Mouse (Mus musculus) right cerebral cortex, postnatal 14 days (tissue): ENCODE measurements around the gene Atg7.

Experiments
- DNase-seq: peaks from one replicate; pipeline ENCODE4 v3.0.0; 2022

The Atg7 gene

GRCm38 (mm10) chr6:114642601-114643528 is at the start of gene Atg7:
Atg7 (plus strand) TSS chr6:114643097.
- peak; percentile 93 for DNase-seq

GRCm38 (mm10) chr6:114614076-114614475 is 28.8 kb upstream of the Atg7 start:
- DNase-seq = peak; percentile 86

DNA sequence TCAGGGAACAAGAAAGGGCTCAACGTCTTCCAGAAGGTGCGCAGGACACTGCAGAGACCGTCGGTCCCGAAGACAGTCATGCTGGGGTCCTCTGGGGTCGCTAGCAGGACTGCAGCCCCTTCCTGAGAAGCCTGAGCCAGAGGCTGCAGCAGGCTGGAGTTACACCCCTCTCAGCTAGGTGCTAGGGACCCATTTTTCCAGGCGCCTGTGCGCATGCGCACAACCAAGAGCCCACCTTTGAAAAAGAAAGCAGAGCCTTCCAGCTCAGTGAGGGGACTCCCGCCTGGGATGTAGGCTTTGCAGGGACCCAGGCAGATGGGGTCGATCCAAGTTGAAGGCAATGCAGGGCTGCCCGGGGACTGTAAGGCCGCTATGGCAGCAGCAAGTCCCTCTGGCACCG is 9.0 kb upstream of the Atg7 start:
- peak; percentile 30 for DNase-seq

DNA sequence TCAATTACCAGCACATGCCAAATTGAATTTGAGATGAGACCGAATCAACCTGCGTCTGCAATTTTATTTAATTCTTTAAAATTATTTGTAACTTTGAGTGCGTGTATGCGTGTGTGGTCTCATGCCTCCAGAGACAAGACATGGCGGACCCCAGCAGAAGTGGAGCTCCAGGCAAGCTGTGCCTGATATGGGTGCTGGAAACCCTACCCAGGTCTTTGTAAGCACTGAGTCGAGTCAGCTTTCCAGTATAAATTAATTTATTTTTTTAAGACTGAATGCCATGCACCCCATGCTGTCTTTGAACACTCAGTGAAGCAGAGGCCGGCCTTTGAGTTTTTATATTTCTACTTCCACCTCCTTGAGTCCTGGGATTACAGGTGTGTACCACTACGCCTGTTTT is 819 bp downstream of the Atg7 start:
- DNase-seq = no peak

DNA sequence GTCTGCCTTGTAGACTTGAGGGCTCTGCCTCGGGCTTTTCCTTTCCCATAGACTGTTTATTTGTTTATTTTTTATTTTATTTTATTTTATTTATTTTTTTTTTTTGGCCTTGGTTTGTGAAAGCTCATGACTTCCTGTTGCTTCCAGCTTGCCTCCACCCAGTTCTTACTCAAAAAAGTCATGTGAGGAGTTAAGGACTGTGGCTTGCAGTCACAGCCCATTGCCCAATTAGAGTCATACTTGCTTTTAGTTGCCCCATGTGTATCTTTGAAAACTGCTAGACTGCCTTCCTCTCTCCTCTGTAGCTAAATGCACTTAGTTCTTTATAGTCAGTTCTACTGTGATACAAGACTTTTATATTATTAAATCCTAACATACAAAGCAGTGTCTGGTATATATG is 1.6 kb downstream of the Atg7 start:
- no peak for DNase-seq

- no peak for DNase-seq
These were observed 3.3 kb downstream of the Atg7 start for GRCm38 (mm10) chr6:114646201-114646600.

GRCm38 (mm10) chr6:114647011-114647410 is 4.1 kb downstream of the Atg7 start:
- no peak for DNase-seq

GRCm38 (mm10) chr6:114648352-114649030 is 5.6 kb downstream of the Atg7 start:
- no peak for DNase-seq

DNA sequence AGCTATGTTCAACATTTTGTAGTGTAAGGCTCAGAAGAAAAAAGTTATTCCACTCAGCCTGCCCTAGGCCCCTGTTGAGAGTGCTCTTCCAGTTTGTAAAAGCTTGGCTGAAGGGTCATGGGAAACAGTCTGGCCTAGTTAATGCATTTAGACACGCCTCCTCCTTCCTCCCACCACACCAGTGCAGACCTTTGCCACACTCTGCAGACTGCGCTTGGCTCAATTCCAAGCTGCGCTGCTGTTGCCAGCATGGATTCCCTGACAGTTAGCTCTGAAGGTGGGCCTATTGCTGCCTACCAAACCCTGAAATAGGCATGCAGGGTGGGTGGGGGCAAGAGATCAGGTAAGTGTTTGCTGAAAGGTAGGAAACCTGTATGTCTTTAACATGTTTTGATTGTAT is 9.3 kb downstream of the Atg7 start:
- DNase-seq = no peak

- DNase-seq = no peak
These were observed 14.1 kb downstream of the Atg7 start for GRCm38 (mm10) chr6:114656826-114657600.

GRCm38 (mm10) chr6:114657807-114658206 is 14.9 kb downstream of the Atg7 start:
- no peak for DNase-seq

GRCm38 (mm10) chr6:114659278-114659991 is 16.5 kb downstream of the Atg7 start:
- DNase-seq = no peak

- DNase-seq = no peak
These were observed 17.3 kb downstream of the Atg7 start for GRCm38 (mm10) chr6:114659992-114660800.

DNA sequence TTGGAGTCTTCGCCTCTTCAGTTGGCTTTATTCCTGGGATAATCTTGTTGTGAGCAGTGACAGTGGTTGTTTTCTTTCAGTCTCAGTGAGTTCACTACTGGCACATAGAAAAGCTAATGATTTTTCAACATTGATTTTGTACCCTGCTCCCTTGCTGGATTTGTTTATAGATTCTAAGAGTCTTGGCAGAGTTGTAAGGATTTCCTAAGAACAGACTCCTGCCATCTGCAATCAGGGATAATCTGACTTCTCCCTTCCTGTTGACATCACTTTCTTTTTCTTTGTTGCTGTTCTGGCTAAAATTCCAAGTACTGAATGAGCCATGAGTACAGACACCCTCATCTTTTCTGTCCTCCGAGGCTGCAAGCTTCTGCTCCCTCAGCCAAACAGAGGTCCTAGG is 20.8 kb downstream of the Atg7 start:
- no peak for DNase-seq

DNA sequence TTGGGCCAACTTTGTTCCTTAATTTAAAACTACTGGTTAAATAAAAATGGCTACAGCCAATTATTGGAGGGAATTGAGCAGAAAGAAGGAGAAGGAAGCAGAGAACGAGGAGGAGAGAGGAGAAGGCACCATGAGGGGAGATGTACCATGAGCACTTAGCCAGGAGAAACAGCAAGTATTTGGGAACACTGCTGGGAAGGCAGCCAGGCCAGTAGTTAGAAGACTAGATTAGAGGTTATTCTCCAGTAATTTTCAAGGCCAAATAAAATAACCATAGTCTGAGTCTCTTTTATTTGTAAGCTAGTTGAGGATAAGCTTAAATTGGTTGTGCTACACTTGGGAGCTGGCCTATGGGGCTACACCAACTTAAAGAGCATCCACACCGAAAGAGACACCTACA is 21.8 kb downstream of the Atg7 start:
- no peak for DNase-seq

GRCm38 (mm10) chr6:114667518-114667917 is 24.6 kb downstream of the Atg7 start:
- DNase-seq = no peak

GRCm38 (mm10) chr6:114674771-114675170 is 31.9 kb downstream of the Atg7 start:
- DNase-seq = no peak

DNA sequence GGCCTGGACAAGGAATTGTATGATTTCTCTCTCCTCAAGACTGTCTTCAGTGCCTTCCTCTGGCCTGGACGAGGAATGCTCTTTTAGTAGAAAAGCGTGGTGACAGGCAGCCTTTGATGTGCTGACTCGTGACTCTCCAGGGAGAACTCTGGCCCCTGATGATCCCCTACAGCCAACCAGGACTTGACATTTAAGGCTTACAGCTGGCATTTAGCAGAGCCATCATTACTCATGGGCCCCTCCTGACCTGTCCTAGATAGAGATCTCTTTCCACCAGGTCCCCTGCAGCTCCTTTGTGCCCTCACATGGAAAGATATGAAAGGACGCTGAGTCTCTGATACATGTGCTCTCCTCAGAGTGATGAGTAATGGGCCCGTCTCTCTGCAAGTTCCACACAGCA is 33.2 kb downstream of the Atg7 start:
- no peak for DNase-seq

GRCm38 (mm10) chr6:114682092-114682711 is 39.3 kb downstream of the Atg7 start:
- no peak for DNase-seq

- no peak for DNase-seq
These were observed 40.8 kb downstream of the Atg7 start for GRCm38 (mm10) chr6:114683741-114684140.

DNA sequence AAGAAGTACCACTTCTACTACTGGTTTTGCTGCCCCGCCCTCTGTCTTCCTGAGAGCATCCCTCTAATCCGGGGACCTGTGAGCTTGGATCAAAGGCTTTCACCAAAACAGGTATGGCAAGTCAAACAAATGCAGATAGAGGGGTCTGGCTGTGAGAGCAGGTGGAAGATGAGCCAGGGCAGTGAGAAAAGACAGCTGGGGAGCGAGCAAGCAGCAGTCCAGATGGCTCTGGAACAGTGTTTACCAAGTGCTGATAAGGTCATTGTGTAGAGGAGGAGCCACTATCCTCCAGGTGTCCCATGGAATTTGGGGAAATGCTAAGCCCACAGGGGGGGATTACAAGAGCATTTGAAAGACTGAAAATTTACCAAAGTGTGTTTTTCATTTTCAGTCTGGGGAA is 41.5 kb downstream of the Atg7 start:
- no peak for DNase-seq
